8 mouse cellular contexts compared by ENCODE assay signal in the genomic region with DNA sequence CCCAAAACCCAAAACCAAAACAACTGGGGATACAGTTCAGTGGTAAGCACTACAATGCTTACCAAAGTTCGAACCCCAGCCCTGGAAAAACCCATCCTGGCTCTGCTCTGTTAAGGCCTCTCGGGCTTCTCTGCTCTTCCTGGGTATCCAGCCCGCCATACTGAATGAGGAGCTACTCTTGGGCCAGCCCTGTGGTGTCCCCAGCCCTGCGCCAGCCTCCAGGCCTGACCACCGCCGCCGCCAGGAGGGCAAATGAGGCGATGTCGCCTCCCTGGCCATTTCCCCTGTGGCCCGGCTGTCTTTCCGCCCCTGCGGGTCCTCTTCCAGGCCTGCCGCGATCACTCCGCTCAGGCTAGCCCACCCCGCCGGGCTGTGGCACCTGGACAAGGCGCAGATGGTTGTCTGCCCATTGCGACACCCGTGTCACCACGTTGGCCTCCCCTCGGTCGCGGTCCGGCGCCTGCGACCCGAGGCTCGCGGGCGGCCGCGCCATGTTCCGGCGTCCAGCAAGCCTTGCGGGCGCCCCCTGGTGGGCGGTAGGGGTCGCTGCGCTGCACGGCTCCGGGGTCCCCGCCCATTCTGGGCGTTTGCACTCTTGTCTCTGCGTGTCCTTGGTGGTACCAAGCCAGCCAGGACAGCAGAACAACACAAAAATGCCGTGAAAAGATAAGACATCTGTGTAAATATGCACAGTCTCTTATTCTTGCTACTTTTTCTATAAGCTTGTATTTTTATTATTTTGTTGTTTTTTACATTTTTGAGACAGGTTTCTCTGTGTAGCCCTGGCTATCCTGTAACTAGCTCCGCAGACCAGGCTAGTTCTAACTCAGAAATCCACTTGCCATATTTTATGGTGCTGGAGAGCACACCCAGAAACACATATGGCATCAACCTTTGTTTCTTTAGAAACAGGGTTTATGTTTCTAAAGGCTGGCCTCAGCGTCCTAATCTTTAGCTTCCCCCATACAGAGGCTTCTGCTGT. TPM values are rescaled to one million over a fixed set of nuclear protein-coding genes. Genes with fewer than 3 reads are reported as not detected.
DNase-seq lines count a peak whose midpoint lies in the region; ATAC-seq and TF ChIP-seq lines count a peak whose summit lies in the region.

E130311K13Rik (minus strand) TSS at position 595 of the 982 bp plus-strand sequence.

- peak within 1 kb of the TSS; percentile 87 for H3K9ac ChIP-seq in forebrain, postnatal 0 days
- H3K9ac ChIP-seq in lung, embryonic 15.5 days = peak within 1 kb of the TSS; percentile 82

- H3K4me2 ChIP-seq in forebrain, postnatal 0 days (ENCODE audit: low read depth) = peak within 1 kb of the TSS; percentile 72
- H3K4me2 ChIP-seq in lung, embryonic 15.5 days = peak within 1 kb of the TSS; percentile 71

- peaks cover 10% of the 10 kb centered on the region; the same call in 1 of the 2 replicates for H3K4me1 ChIP-seq in G1E (ENCODE audit: insufficient read depth, low read depth, low read length)
- H3K4me1 ChIP-seq in forebrain, postnatal 0 days (ENCODE audit: insufficient read depth) = no peaks in the 10 kb centered on the region
- H3K4me1 ChIP-seq in lung, embryonic 15.5 days = peaks cover 2% of the 10 kb centered on the region; the same call in 1 of the 2 replicates

- peak; percentile 58 for TF ChIP-seq CTCF in G1E (IDR thresholded peaks at IDR 0.05; ENCODE audit: low read depth, low read length)
- peak; percentile 93 for TF ChIP-seq CTCF in forebrain, postnatal 0 days (IDR thresholded peaks at IDR 0.05; ENCODE audit: low read depth)

- no peaks in the 10 kb centered on the region for H3K9me3 ChIP-seq in G1E (replicated peaks)
- H3K9me3 ChIP-seq in forebrain, postnatal 0 days (ENCODE audit: low read length) = no peaks in the 10 kb centered on the region
- no peaks in the 10 kb centered on the region for H3K9me3 ChIP-seq in lung, embryonic 15.5 days

- peak within 1 kb of the TSS; percentile 86 for H3K4me3 ChIP-seq in G1E (ENCODE audit: low read depth, low read length)
- H3K4me3 ChIP-seq in forebrain, postnatal 0 days (ENCODE audit: low read depth, low read length) = peak within 1 kb of the TSS; percentile 73
- peak within 1 kb of the TSS; percentile 71 for H3K4me3 ChIP-seq in lung, embryonic 15.5 days

- H3K27me3 ChIP-seq in G1E (ENCODE audit: insufficient read depth, low read length) = no peaks in the 10 kb centered on the region
- no peaks in the 10 kb centered on the region for H3K27me3 ChIP-seq in forebrain, postnatal 0 days (ENCODE audit: insufficient read depth, low read length)
- H3K27me3 ChIP-seq in lung, embryonic 15.5 days = no peaks in the 10 kb centered on the region

- peaks cover 9% of the 10 kb centered on the region for H3K36me3 ChIP-seq in G1E (replicated peaks)
- H3K36me3 ChIP-seq in forebrain, postnatal 0 days (ENCODE audit: insufficient read depth) = no peaks in the 10 kb centered on the region
- H3K36me3 ChIP-seq in lung, embryonic 15.5 days = no peaks in the 10 kb centered on the region

- peak within 1 kb of the TSS; percentile 68 for H3K27ac ChIP-seq in forebrain, postnatal 0 days (ENCODE audit: low read depth, low read length)
- H3K27ac ChIP-seq in lung, embryonic 15.5 days = peak within 1 kb of the TSS; percentile 69

- peak; percentile 88 for ATAC-seq in G1E (ENCODE audit: extremely low read depth, insufficient number of reproducible peaks, low FRiP score, poor library complexity, severe bottlenecking)
- peak; percentile 97 for ATAC-seq in forebrain, postnatal 0 days
- peak; percentile 97 for ATAC-seq in lung, embryonic 15.5 days (ENCODE audit: borderline replicate concordance, extremely low read depth, low FRiP score, low TSS enrichment)

- DNase-seq in G1E (ENCODE audit: low spot score) = peak; percentile 67
- peak; percentile 84 to 95 for DNase-seq in cerebellum, adult 18-20 months
- peak; percentile 92 for DNase-seq in forebrain, postnatal 0 days
- DNase-seq in heart, postnatal 4 days = peak; percentile 94
- DNase-seq in layer of hippocampus, adult 8-10 months (ENCODE audit: low spot score in 2 of 2) = peak; percentile 76 to 92
- peak; percentile 86 for DNase-seq in ovary, adult 18-20 months (ENCODE audit: low spot score)
- DNase-seq in thymus, postnatal 0 days (ENCODE audit: low spot score) = peak; percentile 79

- WGBS in forebrain, postnatal 0 days = 5% methylated on average over 48 of the region's 48 CpGs
- WGBS in lung, embryonic 15.5 days = 5% methylated on average over 48 of the region's 48 CpGs

RNA-seq across cellular contexts. Expression of gene E130311K13Rik, which starts in this region (rescaled TPM):
- 8.0 and 9.2 TPM in 2 replicates for total RNA-seq in G1E (2014; fragmentation: Nextera tagmentation)
- total RNA-seq in G1E (2017) = 17.5 and 20.4 TPM in 2 replicates
- 4.6 TPM in 2 replicates for polyA plus RNA-seq in G1E (2012)
- total RNA-seq in forebrain, postnatal 0 days (2014; rRNA removed) = 15.0 and 20.6 TPM in 2 replicates
- polyA plus RNA-seq in forebrain, postnatal 0 days (2015; fragmentation: Nextera tagmentation; extraction: Ambion mirVana) = 9.7 and 14.3 TPM in 2 replicates
- 1 to 10 TPM; 6.4 to 7.1 TPM for total RNA-seq in heart, postnatal 4 days (2021)
- 10 to 100 TPM; 13.1 to 14.4 (median 13.5) TPM for total RNA-seq in layer of hippocampus, adult 8-10 months (2022)
- polyA plus RNA-seq in lung, embryonic 15.5 days (2015; fragmentation: Nextera tagmentation; extraction: Ambion mirVana) = 5.9 and 6.2 TPM in 2 replicates
- 4.8 TPM in 2 replicates for polyA plus RNA-seq in thymus, postnatal 0 days (2015; fragmentation: Nextera tagmentation; extraction: Ambion mirVana)

Comparison
In these comparisons a context has a peak if more than half of its experiments do, and no peak if none do; other contexts are left out.
1. Peak in every context shown above with its lines: DNase-seq, ATAC-seq, H3K4me3 ChIP-seq and H3K27ac ChIP-seq.